Mouse (Mus musculus) left cerebral cortex, adult 18-20 months (tissue): ENCODE measurements around the gene Bace2. TPM values are rescaled to one million over a fixed set of nuclear protein-coding genes. Genes with fewer than 3 reads are reported as not detected.

Experiments
- DNase-seq, 2 experiments: peaks; one replicate each; pipeline ENCODE4 v3.0.0; 2021 to 2022; ENCODE audit warnings: low spot score in 2 of 2, mixed read lengths in 1 of 2
- total RNA-seq, 2 experiments: library from RNA; stranded (reverse); gene quantifications; 2 replicates each; pipeline ENCODE4 v1.2.3; 2021

Bace2 gene
- total RNA-seq, 2 experiments from 2014 or later: 4.9 to 6.0 TPM

DNA sequence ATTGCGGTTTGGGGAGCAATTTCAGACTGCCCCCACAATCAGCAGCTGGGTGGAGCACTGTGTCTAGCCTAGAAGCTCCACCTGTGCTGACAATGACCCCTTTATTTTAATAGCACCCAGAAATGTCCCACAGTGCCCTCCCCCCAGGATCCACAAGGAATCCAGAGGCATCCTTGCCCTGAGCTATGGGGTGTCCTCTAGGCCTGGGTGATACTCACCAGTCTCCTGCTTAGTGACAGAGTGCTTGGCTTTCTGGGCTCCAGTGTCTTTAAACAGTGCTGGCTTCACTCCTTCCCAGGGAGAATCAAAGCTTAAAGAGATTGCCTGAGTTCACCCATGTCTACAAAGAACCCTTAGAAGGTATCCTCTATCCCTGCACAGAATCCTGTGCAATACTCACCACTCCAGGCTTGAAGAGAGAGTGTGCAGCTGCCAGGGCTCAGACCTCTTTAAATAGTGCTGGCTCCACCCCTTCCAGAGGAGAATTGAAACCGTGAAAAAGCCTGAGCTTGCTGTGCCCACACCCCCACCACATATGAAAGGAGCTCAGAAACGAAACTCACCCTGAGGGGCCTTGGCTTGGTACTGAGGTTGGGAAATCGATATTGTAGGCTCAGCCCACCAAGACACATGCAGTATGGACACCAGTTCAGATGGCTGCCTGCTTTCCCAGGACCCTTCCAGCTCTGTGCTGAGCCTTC, 106.1 kb downstream of the Bace2 start, which contains the start of gene Mx1:
Gene Mx1, minus strand, starts transcription at position 427 of the 701 bp plus-strand sequence.
- no peak for DNase-seq

DNA sequence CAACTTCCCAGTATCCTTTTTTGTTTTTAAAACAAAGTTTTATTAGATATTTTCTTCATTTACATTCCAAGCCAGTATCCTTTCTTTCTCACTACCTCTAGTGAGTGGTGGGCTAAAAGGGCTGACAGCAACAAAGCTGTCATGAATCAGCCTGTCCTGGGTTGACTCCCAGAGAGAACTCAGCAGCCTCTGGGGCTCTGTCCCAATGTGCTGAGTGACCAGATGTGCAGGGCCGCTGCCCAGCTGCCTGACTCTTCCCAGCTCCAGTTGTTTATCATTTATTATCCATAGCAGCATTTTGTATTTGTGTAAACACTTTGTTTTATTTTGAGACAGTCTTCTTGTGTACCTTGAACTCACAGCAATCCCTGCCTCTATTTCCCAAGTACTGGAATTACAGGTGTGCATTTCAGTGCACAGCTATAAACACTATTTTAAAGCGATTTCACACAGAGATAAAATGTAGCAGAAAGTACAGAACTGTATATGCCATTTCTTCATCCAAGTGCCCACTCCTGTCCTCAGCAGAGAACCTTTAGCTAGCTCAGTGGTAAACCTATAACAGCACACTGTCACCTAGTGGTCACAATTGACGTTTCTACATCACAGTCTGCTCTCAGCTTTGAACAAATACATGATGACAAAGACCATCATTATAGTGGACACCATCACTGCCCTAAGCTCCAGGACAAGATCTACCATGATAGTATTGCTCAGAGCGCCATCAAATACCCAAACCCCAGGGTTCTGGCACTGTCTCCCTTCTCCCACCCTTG, 109.8 kb downstream of the Bace2 start:
- DNase-seq: no peak

DNA sequence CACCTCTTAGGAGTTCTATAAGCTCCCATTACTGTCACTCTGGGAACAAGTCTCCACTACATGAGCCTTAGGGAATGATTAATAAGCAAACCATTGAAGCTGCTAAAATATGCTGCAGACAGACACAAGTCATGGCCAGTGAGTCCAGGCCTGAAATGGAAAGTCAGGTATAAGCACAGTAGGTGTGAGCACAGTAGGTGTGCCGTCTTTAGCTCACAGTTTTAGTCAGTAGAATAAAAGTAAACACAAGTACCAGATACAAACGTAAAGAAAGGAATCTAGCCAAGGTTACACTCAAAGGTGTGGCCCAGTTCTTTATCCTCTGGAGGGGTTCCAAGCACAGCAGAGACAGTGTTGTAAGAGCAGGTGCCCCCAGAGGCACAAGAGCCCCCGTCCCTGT, 110.9 kb downstream of the Bace2 start:
- no peak for DNase-seq

DNA sequence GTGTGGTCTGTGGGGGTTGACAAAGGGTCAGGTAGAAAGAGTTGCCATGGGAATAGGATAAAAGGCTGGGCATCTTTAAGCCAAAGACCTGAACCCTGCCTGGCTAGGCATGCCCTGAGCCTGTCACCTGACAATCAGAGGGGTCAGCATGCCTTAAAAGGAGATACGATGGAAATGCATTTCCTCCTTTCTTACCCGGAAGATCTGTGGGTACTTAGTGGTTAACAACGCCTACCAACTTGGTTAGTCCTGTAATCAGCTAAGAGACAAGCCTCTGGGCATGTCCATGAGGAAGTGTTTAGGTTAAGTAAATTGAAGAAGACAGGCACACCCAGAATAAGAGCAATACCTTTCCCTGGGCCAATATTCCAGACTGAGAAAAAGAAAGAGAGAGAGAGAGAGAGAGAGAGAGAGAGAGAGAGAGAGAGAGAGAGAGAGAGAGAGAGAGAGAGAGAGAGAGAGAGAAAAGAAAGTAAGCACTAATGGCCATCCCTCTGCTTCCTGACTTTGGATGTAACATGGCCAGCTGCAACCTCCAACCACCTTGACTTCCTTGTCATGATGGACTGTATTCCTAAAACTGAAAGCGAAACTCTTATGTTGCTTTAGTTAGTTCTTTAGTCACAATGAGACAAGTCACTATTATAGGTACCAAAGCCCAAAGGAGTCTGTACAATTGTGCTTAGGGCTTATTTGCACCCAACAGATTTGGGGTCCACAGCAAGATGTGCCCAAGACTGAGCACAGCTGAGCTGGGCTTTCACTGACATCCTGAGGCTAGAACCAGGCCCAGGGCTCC, 111.7 kb downstream of the Bace2 start:
- no peak for DNase-seq

DNA sequence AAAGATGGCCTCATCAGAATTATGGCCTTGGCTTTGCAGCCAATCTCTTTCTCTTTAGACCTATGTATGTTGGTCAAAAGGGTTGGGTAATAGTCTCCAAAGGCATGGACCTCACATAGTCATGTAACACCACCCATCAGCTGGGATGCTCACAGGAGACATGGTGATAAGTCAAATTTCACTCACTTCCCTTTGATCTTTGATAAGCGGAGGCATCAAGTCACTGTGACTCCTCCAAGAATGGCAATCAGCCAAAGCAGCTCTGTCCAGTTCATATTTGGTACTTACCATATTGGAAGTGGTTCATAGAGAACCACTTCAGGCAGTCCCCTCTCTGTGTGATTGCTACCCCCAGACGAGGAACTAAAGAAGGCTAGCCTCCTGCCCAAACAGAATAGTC, 118.1 kb downstream of the Bace2 start:
- no peak for DNase-seq

DNA sequence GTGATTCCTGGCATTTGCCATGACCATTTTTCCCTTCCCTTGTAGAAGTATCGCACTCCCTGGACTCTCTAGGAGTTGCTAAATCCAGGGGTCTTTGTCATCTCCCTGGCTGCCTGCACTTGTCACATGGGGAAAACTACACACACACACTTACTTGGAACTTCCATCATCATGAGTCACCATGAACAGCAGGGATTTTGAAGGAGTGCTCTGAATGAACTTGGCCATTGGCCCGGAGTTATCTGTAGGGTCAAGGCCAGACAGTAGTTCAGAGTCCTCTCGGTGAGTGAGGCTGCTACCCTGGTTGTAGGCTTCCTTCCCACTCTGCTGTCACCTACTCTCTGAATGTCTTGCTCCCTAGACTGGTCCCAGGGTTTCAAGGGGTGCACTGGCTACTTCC, 119.0 kb downstream of the Bace2 start:
- DNase-seq: no peak

DNA sequence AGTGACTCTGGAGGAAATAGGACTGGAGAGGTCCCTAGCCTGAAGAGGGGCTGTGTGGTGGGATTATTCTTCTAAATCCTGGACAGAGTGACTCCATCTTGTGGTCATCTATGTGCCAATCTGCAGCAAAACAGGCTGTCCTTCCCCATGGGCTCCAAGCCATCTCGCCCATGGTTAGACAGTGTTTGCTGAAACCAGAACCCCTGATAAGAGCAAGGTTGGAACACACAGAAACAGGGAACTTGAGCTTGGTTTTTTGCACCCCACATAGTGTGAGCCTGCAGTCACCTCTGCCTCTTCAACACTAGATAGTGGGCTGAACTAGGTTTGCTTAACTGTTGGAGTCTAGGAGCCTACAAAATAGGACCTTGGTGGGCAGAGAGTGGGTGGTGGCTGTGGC, 120.0 kb downstream of the Bace2 start:
- no peak for DNase-seq

DNA sequence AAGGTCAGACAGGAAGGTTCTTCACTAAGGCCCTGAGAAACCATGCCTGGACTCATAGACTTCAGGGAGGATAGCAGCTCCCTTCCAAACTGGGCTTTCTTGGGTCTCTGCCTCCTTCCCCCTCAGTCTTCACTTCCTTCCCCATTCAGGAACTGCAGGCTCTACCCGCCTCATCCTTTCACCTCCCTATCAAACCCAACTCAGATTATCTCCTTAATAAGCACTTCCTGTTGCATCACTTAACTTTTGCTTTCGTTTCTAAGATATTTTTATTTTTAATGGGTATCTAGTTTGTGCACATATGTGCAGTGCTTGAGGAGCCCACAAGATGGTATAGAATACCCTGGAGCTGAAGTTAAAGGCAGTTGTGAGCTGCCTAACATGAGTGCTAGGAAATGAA, 122.1 kb downstream of the Bace2 start:
- DNase-seq: no peak

DNA sequence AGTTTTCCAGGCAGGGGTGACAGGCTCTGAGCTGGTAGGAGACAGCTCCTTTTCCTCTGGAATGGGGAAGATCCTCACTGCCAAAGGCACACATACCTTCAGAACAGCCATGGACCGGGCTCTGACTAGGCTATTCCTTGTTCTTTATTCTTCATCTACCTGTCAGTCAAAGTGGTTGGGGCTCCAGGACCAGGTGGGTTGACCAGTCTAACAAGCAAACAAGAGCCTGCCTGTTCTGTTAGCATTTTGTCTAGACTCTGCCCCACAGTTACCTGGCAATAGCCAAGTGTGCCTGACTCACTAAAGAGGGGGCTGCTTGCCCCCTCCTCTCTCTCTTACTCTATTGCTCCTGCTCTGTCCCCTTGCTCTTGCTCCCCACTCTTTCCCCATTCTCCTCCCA, 135.8 kb downstream of the Bace2 start:
- no peak for DNase-seq

Other genes with a start within 250 kb of the Bace2 start
- 10 to 100 TPM; 35.7 to 37.9 TPM for gene Dscam, start 186.0 kb upstream of the Bace2 start, total RNA-seq
- 1 to 10 TPM in 1 of 2 experiments, under 1 TPM in 1; 0.52 to 1.1 TPM for gene Mx1, start 106.2 kb downstream of the Bace2 start, total RNA-seq
- gene Fam3b, start 158.1 kb downstream of the Bace2 start, total RNA-seq: not detected